In the genomic region with DNA sequence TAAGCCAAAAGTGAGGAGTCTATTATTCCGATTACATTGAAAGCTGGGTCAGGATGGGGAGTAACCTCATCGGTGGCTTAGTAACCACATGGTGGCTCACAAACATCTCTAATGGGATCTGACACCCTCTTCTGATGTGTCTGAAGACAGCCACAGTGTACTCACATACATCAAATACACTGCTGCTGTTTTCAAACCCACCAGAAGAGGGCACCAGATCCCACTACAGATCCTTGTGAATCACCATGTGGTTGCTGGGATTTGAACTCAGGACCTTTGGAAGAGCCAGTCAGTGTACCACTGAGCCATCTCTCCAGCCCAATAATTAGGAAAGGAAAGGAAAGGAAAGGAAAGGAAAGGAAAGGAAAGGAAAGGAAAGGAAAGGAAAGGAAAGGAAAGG, we compare ENCODE assay signal across 7 mouse cellular contexts. TPM values are rescaled to one million over a fixed set of nuclear protein-coding genes. Genes with fewer than 3 reads are reported as not detected.
A peak's percentile ranks its signal among the peaks of the same experiment; 100 is the strongest.
DNase-seq lines count a peak whose midpoint lies in the region; ATAC-seq lines count a peak whose summit lies in the region.

No protein-coding gene starts in this region.

- 73% methylated on average over 2 of the region's 2 CpGs for WGBS in kidney, embryonic 14.5 days

- peak; percentile 52 for DNase-seq in kidney, adult 18-20 months
- DNase-seq in adipocyte (ENCODE audit: low spot score): peak; percentile 32
- DNase-seq in lung, postnatal 25 days (ENCODE audit: low spot score): peak; percentile 37
- peak; percentile 37 to 40 for DNase-seq in thymus, postnatal 36 days
- no peak for DNase-seq in left cerebral cortex, adult 11 months (ENCODE audit: low spot score)

- H3K36me3 ChIP-seq in kidney, embryonic 14.5 days (ENCODE audit: control insufficient read depth, insufficient read depth, low read length): no peaks in the 10 kb centered on the region

- H3K9me3 ChIP-seq in kidney, embryonic 14.5 days (ENCODE audit: control insufficient read depth, low read length): no peaks in the 10 kb centered on the region

- H3K27ac ChIP-seq in kidney, embryonic 14.5 days (ENCODE audit: low read depth, low read length): no peak overlapping the region

- H3K4me3 ChIP-seq in kidney, embryonic 14.5 days (ENCODE audit: low read length): no peak overlapping the region

- H3K27me3 ChIP-seq in kidney, embryonic 14.5 days (ENCODE audit: control insufficient read depth, insufficient read depth, low read length): no peaks in the 10 kb centered on the region

- H3K9ac ChIP-seq in kidney, embryonic 14.5 days (ENCODE audit: low read depth, low read length): no peak overlapping the region

- ATAC-seq in kidney, embryonic 14.5 days (ENCODE audit: low FRiP score, low TSS enrichment): no peak
- peak; percentile 27 for ATAC-seq in CD4-positive, CD25-positive, alpha-beta regulatory T cell, adult 4 months

- no peak overlapping the region for H3K4me2 ChIP-seq in kidney, embryonic 14.5 days (replicated peaks; ENCODE audit: low read depth, low read length)

- H3K4me1 ChIP-seq in kidney, embryonic 14.5 days (ENCODE audit: control insufficient read depth, insufficient read depth, low read length): no peaks in the 10 kb centered on the region

RNA-seq across cellular contexts. Expression of a gene that starts 7.8 kb away (rescaled TPM):
- polyA plus RNA-seq in kidney, embryonic 14.5 days (2014; fragmentation: Nextera tagmentation; extraction: Ambion mirVana): 156 and 223 TPM in 2 replicates
- polyA plus RNA-seq in CD4-positive, CD25-positive, alpha-beta regulatory T cell, adult 4 months (2017; shearing (Covaris generic)): 100 to 1,000 TPM; 334 to 414 TPM
